Mouse (Mus musculus) midbrain, embryonic 12.5 days (tissue): ENCODE data around the gene 2200002D01Rik. TPM values are rescaled to one million over a fixed set of nuclear protein-coding genes. Genes with fewer than 3 reads are reported as not detected.

ENCODE experiments used
- ATAC-seq: fragments of 200-750 bp; cut with Nextera tagmentation; 2 replicates; pipeline ENCODE4 v1.8.0; 2017; ENCODE audit warnings: low read depth, moderate TSS enrichment, moderate library complexity; ENCODE audit not compliant: low FRiP score
- H3K27ac ChIP-seq: fragments of 300-500 bp; sonication (generic); replicated peaks from 2 replicates; pipeline ENCODE4 v1.5.1; 2016; ENCODE audit warnings: mild to moderate bottlenecking
- H3K27me3 ChIP-seq: fragments of 300-500 bp; sonication (generic); 2 replicates; pipeline ENCODE4 v1.6.1; 2016; ENCODE audit warnings: mild to moderate bottlenecking
- H3K36me3 ChIP-seq: fragments of 300-500 bp; sonication (generic); 2 replicates; pipeline ENCODE4 v1.6.1; 2016
- H3K4me1 ChIP-seq: fragments of 300-500 bp; sonication (generic); 2 replicates; pipeline ENCODE4 v1.6.1; 2016
- H3K4me2 ChIP-seq: fragments of 300-500 bp; sonication (generic); replicated peaks from 2 replicates; pipeline ENCODE4 v1.6.1; 2016; ENCODE audit warnings: mild to moderate bottlenecking, moderate library complexity
- H3K4me3 ChIP-seq: fragments of 300-500 bp; sonication (generic); 2 replicates; pipeline ENCODE4 v1.5.1; 2016; ENCODE audit warnings: mild to moderate bottlenecking
- H3K9ac ChIP-seq: fragments of 300-500 bp; sonication (generic); replicated peaks from 2 replicates; pipeline ENCODE4 v1.6.1; 2016; ENCODE audit warnings: mild to moderate bottlenecking, moderate library complexity
- H3K9me3 ChIP-seq: fragments of 300-500 bp; sonication (generic); 2 replicates; pipeline ENCODE4 v1.6.1; 2016; ENCODE audit warnings: mild to moderate bottlenecking
- WGBS: fragments of 180-500 bp; shearing (Covaris S2); methylation state at CpG from one replicate; pipeline ENCODE4 v1.1.7; 2016; 5-methylcytosine and 5-hydroxymethylcytosine counted together
- polyA plus RNA-seq: library from polyadenylated mRNA; unstranded; fragments of >200 nt; fragmentation: Nextera tagmentation; extraction: Ambion mirVana; gene quantifications from 2 replicates; pipeline ENCODE4 v1.2.1, GENCODE M21; 2016

Gene 2200002D01Rik
- 2.1 and 2.9 TPM in 2 replicates for polyA plus RNA-seq

DNA sequence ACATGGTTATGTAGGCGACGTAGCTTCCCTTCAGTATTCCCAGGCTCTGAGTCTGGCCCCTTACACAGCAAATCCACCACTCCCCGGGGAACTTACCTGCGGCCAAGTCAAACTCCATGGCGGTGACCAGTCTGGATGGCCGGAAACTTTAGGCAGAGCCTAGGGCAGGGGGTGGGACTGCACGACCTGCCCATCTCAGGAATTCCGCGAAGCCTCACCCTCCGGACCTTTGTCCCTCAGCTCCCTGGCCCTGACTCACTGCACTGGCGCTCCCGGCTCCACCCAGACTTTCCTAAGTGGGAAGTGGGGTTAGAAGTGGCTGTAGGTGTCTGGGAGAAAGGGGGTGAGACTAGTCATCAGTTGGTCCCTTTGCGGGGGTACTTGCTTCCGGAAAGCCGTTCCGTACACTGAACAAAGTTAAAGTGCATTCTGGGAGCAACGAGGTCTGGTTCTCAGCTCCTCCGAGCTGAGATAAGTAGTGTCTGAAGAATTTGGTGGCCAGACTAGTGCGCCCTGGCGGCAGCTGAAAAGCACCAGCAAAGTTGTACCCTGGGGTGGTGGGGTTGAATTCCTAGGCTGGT lies at the start of gene 2200002D01Rik:
TSS of gene 2200002D01Rik (minus strand) at position 206 of the 581 bp plus-strand sequence.
- H3K36me3 ChIP-seq: peaks cover 26% of the 10 kb centered on the region
- 12% methylated on average over 20 of the region's 20 CpGs for WGBS
- H3K27ac ChIP-seq: no peak within 1 kb of the TSS
- ATAC-seq: no peak
- H3K4me2 ChIP-seq: peak within 1 kb of the TSS; percentile 44
- H3K27me3 ChIP-seq: peaks cover 25% of the 10 kb centered on the region
- peaks cover 14% of the 10 kb centered on the region for H3K4me1 ChIP-seq
- H3K9me3 ChIP-seq: no peaks in the 10 kb centered on the region
- peak within 1 kb of the TSS; percentile 21 for H3K4me3 ChIP-seq
- no peak within 1 kb of the TSS; the same call in 1 of the 2 replicates for H3K9ac ChIP-seq

GRCm38 (mm10) chr7:29296998-29297397 lies 48.7 kb upstream of the 2200002D01Rik start:
- 15% methylated on average over 10 of the region's 10 CpGs for WGBS
- H3K4me3 ChIP-seq: no peak overlapping the region
- peaks cover 22% of the 10 kb centered on the region for H3K4me1 ChIP-seq
- ATAC-seq: no peak
- no peak overlapping the region for H3K4me2 ChIP-seq
- no peak overlapping the region for H3K9ac ChIP-seq
- no peaks in the 10 kb centered on the region for H3K27me3 ChIP-seq
- H3K9me3 ChIP-seq: no peaks in the 10 kb centered on the region
- H3K27ac ChIP-seq: no peak overlapping the region
- no peaks in the 10 kb centered on the region for H3K36me3 ChIP-seq

GRCm38 (mm10) chr7:29295861-29296647 lies 47.8 kb upstream of the 2200002D01Rik start:
- Histone ChIP-seq H3K4me2 (no peak overlapping the region), H3K4me3 (no peak overlapping the region), H3K4me1 (peaks cover 32% of the 10 kb centered on the region), H3K9ac (no peak overlapping the region), H3K36me3 (no peaks in the 10 kb centered on the region), H3K9me3 (no peaks in the 10 kb centered on the region), H3K27ac (no peak overlapping the region), H3K27me3 (0 out of 2 replicates have a peak, but pooled peaks cover 2% of the 10 kb centered on the region)
- no peak for ATAC-seq
- WGBS: 85% methylated on average over 24 of the region's 24 CpGs

DNA sequence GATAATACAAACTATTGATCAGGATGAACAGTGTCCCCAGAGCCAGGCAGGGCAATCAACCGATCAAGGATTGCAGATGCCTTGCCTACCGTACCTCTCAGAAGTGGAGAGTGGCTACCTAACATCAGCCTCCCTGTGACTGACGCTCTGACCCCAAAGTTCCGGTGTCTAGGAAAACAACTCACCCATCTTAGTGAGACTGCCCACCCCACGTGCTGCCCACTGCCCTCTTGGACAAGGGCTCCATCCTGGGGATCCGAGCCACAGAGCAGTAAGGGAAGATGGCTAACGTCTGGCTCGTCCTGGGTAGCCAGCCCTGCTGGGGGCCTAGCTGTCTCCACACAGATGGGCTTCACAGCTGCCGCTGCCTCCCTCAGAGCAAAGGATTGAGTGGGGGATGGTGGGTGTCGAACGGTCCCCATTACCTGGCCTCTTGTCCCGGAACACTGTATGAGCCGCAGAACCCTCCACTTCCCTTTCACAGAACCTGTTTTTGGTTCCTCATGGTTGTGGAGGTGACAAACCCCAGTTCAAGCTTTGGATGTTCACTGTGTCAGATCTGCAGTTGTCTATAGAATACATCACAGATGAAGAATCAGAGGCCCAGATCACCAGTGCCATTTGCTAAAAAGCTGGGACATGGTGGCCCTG lies 46.0 kb upstream of the 2200002D01Rik start:
- Histone ChIP-seq H3K9me3 (no peaks in the 10 kb centered on the region), H3K4me2 (no peak overlapping the region), H3K9ac (no peak overlapping the region), H3K27me3 (peaks cover 20% of the 10 kb centered on the region), H3K27ac (0 out of 2 replicates have a peak overlapping the region, but pooled peaks have one; percentile 80), H3K4me3 (no peak overlapping the region), H3K36me3 (no peaks in the 10 kb centered on the region), H3K4me1 (peaks cover 45% of the 10 kb centered on the region)
- ATAC-seq: no peak
- 70% methylated on average over 13 of the region's 13 CpGs for WGBS

- H3K9me3 ChIP-seq: no peaks in the 10 kb centered on the region
- no peak overlapping the region for H3K4me3 ChIP-seq
- ATAC-seq: no peak
- no peaks in the 10 kb centered on the region for H3K36me3 ChIP-seq
- peaks cover 24% of the 10 kb centered on the region for H3K27me3 ChIP-seq
- H3K4me2 ChIP-seq: no peak overlapping the region
- peaks cover 49% of the 10 kb centered on the region for H3K4me1 ChIP-seq
- peak overlapping the region; percentile 80 for H3K27ac ChIP-seq
- H3K9ac ChIP-seq: peak overlapping the region; percentile 28; the same call in 1 of the 2 replicates
- WGBS: 24% methylated on average over 19 of the region's 19 CpGs
Observed at GRCm38 (mm10) chr7:29293131-29294065, 45.1 kb upstream of the 2200002D01Rik start.

- H3K4me1 ChIP-seq: peaks cover 49% of the 10 kb centered on the region
- H3K27ac ChIP-seq: peak overlapping the region; percentile 80
- no peaks in the 10 kb centered on the region for H3K36me3 ChIP-seq
- peaks cover 29% of the 10 kb centered on the region for H3K27me3 ChIP-seq
- H3K9me3 ChIP-seq: no peaks in the 10 kb centered on the region
- H3K4me2 ChIP-seq: peak overlapping the region; percentile 27
- WGBS: 26% methylated on average over 8 of the region's 8 CpGs
- ATAC-seq: no peak; the same call in 1 of the 2 replicates
- H3K9ac ChIP-seq: 0 out of 2 replicates have a peak overlapping the region, but pooled peaks have one; percentile 28
- no peak overlapping the region for H3K4me3 ChIP-seq
Observed at GRCm38 (mm10) chr7:29292458-29293098, 44.3 kb upstream of the 2200002D01Rik start.

DNA sequence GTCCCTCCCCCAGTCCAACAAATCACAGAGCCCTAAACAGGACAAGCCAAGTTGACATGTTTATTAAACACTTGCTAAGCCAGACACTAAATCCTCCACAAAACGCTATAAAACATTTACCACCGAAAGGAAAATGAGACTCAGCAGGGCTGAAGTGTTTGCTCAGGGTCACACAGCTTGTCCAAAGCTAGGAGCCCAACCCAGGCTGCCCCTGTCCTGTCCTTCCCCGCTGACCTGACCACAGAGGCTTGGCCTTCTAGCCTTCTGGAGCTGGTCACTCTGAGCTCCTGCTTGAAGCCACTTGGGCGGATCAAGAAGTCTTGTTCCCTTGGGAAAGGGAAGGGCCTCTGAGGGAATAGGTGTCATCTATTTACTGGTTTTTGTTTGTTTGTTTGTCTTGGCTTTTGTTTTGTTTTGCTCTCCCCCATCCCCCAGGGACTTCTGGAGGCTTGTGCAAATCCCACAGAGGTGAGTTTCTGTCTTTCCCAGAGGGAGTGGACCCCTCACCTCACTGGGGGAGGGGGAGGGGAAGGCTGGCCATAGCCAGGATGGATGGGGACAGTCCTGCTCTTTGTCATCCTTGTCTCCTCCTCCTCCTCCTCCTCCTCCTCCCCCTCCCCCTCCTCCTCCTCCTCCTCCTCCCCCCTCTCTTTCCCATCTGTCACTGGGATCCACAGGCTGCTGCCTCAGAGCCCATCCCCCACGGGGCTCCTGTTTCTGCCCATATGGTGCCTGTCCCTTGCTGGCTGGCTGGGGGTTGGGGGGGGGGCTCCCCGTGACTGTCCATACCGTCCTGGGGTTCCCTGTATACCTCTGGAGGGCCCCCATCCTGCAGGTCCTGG lies 43.6 kb upstream of the 2200002D01Rik start:
- peaks cover 36% of the 10 kb centered on the region for H3K27me3 ChIP-seq
- 17% methylated on average over 6 of the region's 7 CpGs for WGBS
- H3K36me3 ChIP-seq: no peaks in the 10 kb centered on the region
- H3K9me3 ChIP-seq: no peaks in the 10 kb centered on the region
- ATAC-seq: peak; percentile 65
- peak overlapping the region; percentile 27 for H3K4me2 ChIP-seq
- H3K4me3 ChIP-seq: no peak overlapping the region
- H3K9ac ChIP-seq: peak overlapping the region; percentile 31; the same call in 1 of the 2 replicates
- H3K27ac ChIP-seq: peak overlapping the region; percentile 80
- H3K4me1 ChIP-seq: peaks cover 49% of the 10 kb centered on the region

DNA sequence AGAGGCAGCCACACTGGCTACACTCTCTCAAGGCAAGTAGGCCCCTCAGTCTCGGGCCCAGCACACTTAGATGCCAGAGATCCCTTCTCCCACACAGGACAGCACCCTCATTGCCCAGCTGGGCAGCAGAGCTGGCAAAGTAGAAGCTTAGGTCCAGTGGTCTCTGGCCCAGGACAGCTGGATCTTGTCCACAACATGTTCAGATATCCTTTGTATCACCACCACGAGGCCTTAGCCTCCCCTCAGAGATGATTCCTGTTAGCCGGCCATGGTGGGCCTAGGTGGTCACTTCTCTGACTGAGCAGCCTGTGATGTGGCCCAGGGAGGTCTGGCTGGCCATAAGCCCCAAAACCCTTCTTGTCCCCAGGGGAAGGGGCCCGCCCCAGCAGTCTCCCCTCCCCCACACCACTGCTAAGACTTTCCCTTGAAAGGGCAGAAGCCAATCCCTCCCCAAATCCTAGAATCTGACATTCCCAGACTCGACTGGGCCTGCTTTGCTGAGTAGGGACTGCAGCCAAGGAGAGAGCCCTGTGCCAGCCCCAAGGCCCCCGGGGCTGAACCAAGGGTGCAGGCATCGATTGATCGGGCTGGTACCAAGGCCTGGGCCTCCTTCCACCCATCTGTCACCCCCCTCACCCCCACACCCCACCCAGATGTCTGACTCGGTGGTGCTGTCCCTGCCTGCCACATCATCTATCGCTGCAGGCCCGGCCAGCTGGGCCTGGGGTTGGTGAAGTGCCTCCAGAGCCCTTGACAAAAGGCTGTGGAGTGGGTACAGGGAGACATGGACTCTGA lies 42.6 kb upstream of the 2200002D01Rik start:
- Histone ChIP-seq H3K9me3 (no peaks in the 10 kb centered on the region), H3K9ac (peak overlapping the region; percentile 31; the same call in 1 of the 2 replicates), H3K4me3 (no peak overlapping the region), H3K4me1 (peaks cover 49% of the 10 kb centered on the region), H3K36me3 (no peaks in the 10 kb centered on the region), H3K4me2 (peak overlapping the region; percentile 85), H3K27me3 (peaks cover 41% of the 10 kb centered on the region), H3K27ac (peak overlapping the region; percentile 80)
- WGBS: 37% methylated on average over 11 of the region's 11 CpGs
- ATAC-seq: no peak

GRCm38 (mm10) chr7:29289856-29290255 lies 41.6 kb upstream of the 2200002D01Rik start:
- H3K4me2 ChIP-seq: peak overlapping the region; percentile 85
- peak overlapping the region; percentile 53 for H3K4me3 ChIP-seq
- H3K9me3 ChIP-seq: no peaks in the 10 kb centered on the region
- peaks cover 49% of the 10 kb centered on the region for H3K4me1 ChIP-seq
- no peaks in the 10 kb centered on the region for H3K36me3 ChIP-seq
- H3K9ac ChIP-seq: peak overlapping the region; percentile 61; the same call in 1 of the 2 replicates
- 84% methylated on average over 6 of the region's 6 CpGs for WGBS
- peaks cover 43% of the 10 kb centered on the region for H3K27me3 ChIP-seq
- H3K27ac ChIP-seq: 0 out of 2 replicates have a peak overlapping the region, but pooled peaks have one; percentile 25
- no peak for ATAC-seq
